Mouse (Mus musculus) C2C12 (cell line): ENCODE data around the gene Sipa1l3.

Experiments
- CEBPB ChIP-seq: IDR thresholded peaks from one replicate; pipeline ENCODE4 v1.6.1; 2011; ENCODE audit warnings: low read depth, mild to moderate bottlenecking, control low read depth, moderate library complexity
- CTCF ChIP-seq: IDR thresholded peaks from one replicate; pipeline ENCODE4 v1.5.1; 2011; ENCODE audit not compliant: control insufficient read depth, insufficient read depth, insufficient read length
- MAX ChIP-seq: IDR thresholded peaks from one replicate; pipeline ENCODE4 v1.6.1; 2011; ENCODE audit warnings: mild to moderate bottlenecking, control low read depth
- MYOD1 ChIP-seq: IDR thresholded peaks from one replicate; pipeline ENCODE4 v1.6.1; 2011; ENCODE audit warnings: low read depth; ENCODE audit not compliant: control insufficient read depth, insufficient read length
- MYOG ChIP-seq: IDR thresholded peaks from one replicate; pipeline ENCODE4 v1.6.1; 2011; ENCODE audit not compliant: control insufficient read depth, insufficient read length; ENCODE audit errors: extremely low read depth
- USF1 ChIP-seq: IDR thresholded peaks from one replicate; pipeline ENCODE4 v1.6.1; 2011; ENCODE audit warnings: low read depth, mild to moderate bottlenecking, control low read depth, moderate library complexity

DNA sequence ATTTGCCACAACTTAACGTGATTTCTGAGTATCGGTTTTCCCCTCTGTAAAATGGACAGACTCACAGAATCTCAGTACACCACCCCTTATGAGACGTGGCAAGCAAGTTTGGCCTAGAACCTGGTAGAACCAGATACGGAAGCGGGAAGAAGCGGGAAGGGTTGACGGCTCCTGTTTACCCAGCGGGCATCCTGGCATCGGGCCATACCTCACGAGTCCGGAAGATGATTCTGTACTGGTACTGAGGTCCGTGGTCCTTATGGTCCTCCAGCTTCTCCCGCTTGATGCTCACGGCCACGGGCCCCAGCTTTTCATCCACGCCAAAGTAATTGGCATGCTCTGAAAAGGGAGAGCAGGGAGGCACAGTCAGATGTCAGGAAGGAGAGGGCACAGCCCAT, 121.5 kb downstream of the Sipa1l3 start:
- TF ChIP-seq CTCF (no peak), MYOD1 (no peak), CEBPB (no peak), MAX (no peak), USF1 (no peak), MYOG (no peak)
